ENCODE assay signal across 9 mouse cellular contexts in genomic region chr16:8686871-8687535, GRCm38 (mm10). TPM values are rescaled to one million over a fixed set of nuclear protein-coding genes. Genes with fewer than 3 reads are reported as not detected.
A peak's percentile ranks its signal among the peaks of the same experiment; 100 is the strongest.
DNase-seq lines count a peak whose midpoint lies in the region; ATAC-seq and TF ChIP-seq lines count a peak whose summit lies in the region.
"Had no signal": no experiment of that assay in that cellular context is flagged by ENCODE, and none has a peak within 500 bp of the region (broad histone marks: within the 10 kb centered on the region; RNA-seq: fewer than 3 reads in every experiment).

No protein-coding gene starts in this region.

- 83% methylated on average over 11 of the region's 11 CpGs for WGBS in embryonic facial prominence, embryonic 11.5 days
- WGBS in embryonic facial prominence, embryonic 10.5 days: 84% methylated on average over 11 of the region's 11 CpGs
- WGBS in liver, embryonic 14.5 days (ENCODE audit: insufficient replicate concordance): 18% methylated on average over 11 of the region's 11 CpGs

- TF ChIP-seq CTCF in liver, embryonic 14.5 days (IDR thresholded peaks at IDR 0.05; ENCODE audit: low read depth): peak; percentile 33; the same call in 1 of the 2 replicates

- ATAC-seq in embryonic facial prominence, embryonic 11.5 days (replicated peaks; ENCODE audit: insufficient number of reproducible peaks, low FRiP score, low TSS enrichment, low read depth): peak; percentile 32; the same call in 1 of the 2 replicates
- peak; percentile 96 for ATAC-seq in liver, embryonic 14.5 days (ENCODE audit: insufficient read depth)

- no peaks in the 10 kb centered on the region for H3K4me1 ChIP-seq in embryonic facial prominence, embryonic 11.5 days (ENCODE audit: control insufficient read depth, insufficient read depth, low read length)
- no peaks in the 10 kb centered on the region for H3K4me1 ChIP-seq in embryonic facial prominence, embryonic 10.5 days
- H3K4me1 ChIP-seq in liver, embryonic 14.5 days (replicated peaks; ENCODE audit: control insufficient read depth in 2 of 2, insufficient read depth in 2 of 2, low read length in 1 of 2): peaks cover 40 to 46% of the 10 kb centered on the region in 2 experiments

- no peak overlapping the region for H3K27ac ChIP-seq in embryonic facial prominence, embryonic 11.5 days (replicated peaks; ENCODE audit: low read depth, low read length)
- no peak overlapping the region for H3K27ac ChIP-seq in embryonic facial prominence, embryonic 10.5 days (replicated peaks)
- peak overlapping the region; percentile 91 for H3K27ac ChIP-seq in liver, embryonic 14.5 days

- no peak overlapping the region for H3K4me3 ChIP-seq in embryonic facial prominence, embryonic 11.5 days (ENCODE audit: low read depth, low read length)
- H3K4me3 ChIP-seq in embryonic facial prominence, embryonic 10.5 days: no peak overlapping the region
- peak overlapping the region; percentile 42 to 44 for H3K4me3 ChIP-seq in liver, embryonic 14.5 days (ENCODE audit: insufficient read depth in 1 of 2, low read depth in 2 of 2, low read length in 2 of 2)

- peak; percentile 98 for TF ChIP-seq EP300 in liver, embryonic 14.5 days (IDR thresholded peaks at IDR 0.05; ENCODE audit: low read depth)

- no peaks in the 10 kb centered on the region for H3K27me3 ChIP-seq in embryonic facial prominence, embryonic 11.5 days (ENCODE audit: control insufficient read depth, insufficient read depth, low read length)
- H3K27me3 ChIP-seq in embryonic facial prominence, embryonic 10.5 days (replicated peaks; ENCODE audit: low read depth, poor library complexity, severe bottlenecking): no peaks in the 10 kb centered on the region
- H3K27me3 ChIP-seq in liver, embryonic 14.5 days (ENCODE audit: control insufficient read depth, insufficient read depth, low read length): no peaks in the 10 kb centered on the region

- no peak for DNase-seq in embryonic facial prominence, embryonic 11.5 days (ENCODE audit: low spot score)
- no peak for DNase-seq in embryonic facial prominence, embryonic 10.5 days (ENCODE audit: low spot score)
- DNase-seq in spleen, adult 12 weeks (ENCODE audit: low spot score): peak; percentile 76
- DNase-seq in spleen, adult 18-20 months: no peak
- DNase-seq in liver, embryonic 14.5 days (ENCODE audit: low read depth in 3 of 3, low spot score in 3 of 3): peak; percentile 91 to 93 (median 92)
- no peak for DNase-seq in urinary bladder, postnatal 4 days (ENCODE audit: low spot score in 2 of 2)
- no peak for DNase-seq in adrenal gland, postnatal 4 days (ENCODE audit: low spot score in 2 of 2)
- no peak for DNase-seq in thymus, postnatal 36 days

- no peak overlapping the region for H3K4me2 ChIP-seq in embryonic facial prominence, embryonic 11.5 days (ENCODE audit: low read depth, low read length)
- H3K4me2 ChIP-seq in liver, embryonic 14.5 days (ENCODE audit: low read depth): peak overlapping the region; percentile 89

- peaks cover 6% of the 10 kb centered on the region for H3K36me3 ChIP-seq in embryonic facial prominence, embryonic 11.5 days (replicated peaks; ENCODE audit: control insufficient read depth, insufficient read depth, low read depth, low read length)
- H3K36me3 ChIP-seq in embryonic facial prominence, embryonic 10.5 days (replicated peaks): peaks cover 75% of the 10 kb centered on the region
- peaks cover 53% of the 10 kb centered on the region for H3K36me3 ChIP-seq in liver, embryonic 14.5 days (replicated peaks; ENCODE audit: control insufficient read depth, insufficient read depth, low read depth)

- no peaks in the 10 kb centered on the region for H3K9me3 ChIP-seq in embryonic facial prominence, embryonic 11.5 days (replicated peaks; ENCODE audit: control insufficient read depth, low read length)
- no peaks in the 10 kb centered on the region for H3K9me3 ChIP-seq in embryonic facial prominence, embryonic 10.5 days
- H3K9me3 ChIP-seq in liver, embryonic 14.5 days (ENCODE audit: control insufficient read depth, low read length): no peaks in the 10 kb centered on the region

- H3K9ac ChIP-seq in embryonic facial prominence, embryonic 11.5 days (replicated peaks; ENCODE audit: low read length): no peak overlapping the region
- H3K9ac ChIP-seq in liver, embryonic 14.5 days (replicated peaks): peak overlapping the region; percentile 80

RNA-seq across cellular contexts. Expression of gene Gm5767, which starts 6.4 kb away (rescaled TPM):
- polyA plus RNA-seq in embryonic facial prominence, embryonic 11.5 days (2014; fragmentation: Nextera tagmentation; extraction: Ambion mirVana): not detected in 2 replicates
- not detected in 2 replicates for polyA plus RNA-seq in embryonic facial prominence, embryonic 10.5 days (2016; fragmentation: Nextera tagmentation; extraction: Ambion mirVana)
- 0.07 TPM in 1 of 2 replicates, not detected in the other for polyA plus RNA-seq in liver, embryonic 14.5 days (2012; rRNA removed)
- not detected in 2 replicates for polyA plus RNA-seq in liver, embryonic 14.5 days (2014; fragmentation: Nextera tagmentation; extraction: Ambion mirVana)
- total RNA-seq in adrenal gland, postnatal 4 days (2021): not detected
- polyA plus RNA-seq: C2C12 had no signal

RNA-seq across cellular contexts. Expression of gene Carhsp1, which starts 15.0 kb away (rescaled TPM):
- 52.1 and 52.6 TPM in 2 replicates for polyA plus RNA-seq in embryonic facial prominence, embryonic 11.5 days (2014; fragmentation: Nextera tagmentation; extraction: Ambion mirVana)
- 168 and 176 TPM in 2 replicates for polyA plus RNA-seq in embryonic facial prominence, embryonic 10.5 days (2016; fragmentation: Nextera tagmentation; extraction: Ambion mirVana)
- polyA plus RNA-seq in liver, embryonic 14.5 days (2012; rRNA removed): 31.2 and 38.7 TPM in 2 replicates
- 30.8 and 31.3 TPM in 2 replicates for polyA plus RNA-seq in liver, embryonic 14.5 days (2014; fragmentation: Nextera tagmentation; extraction: Ambion mirVana)
- total RNA-seq in adrenal gland, postnatal 4 days (2021): 10 to 100 TPM; 78.2 to 81.1 TPM

RNA-seq across cellular contexts. Expression of gene Tmem186, which starts 49.5 kb away (rescaled TPM):
- 17.8 and 18.9 TPM in 2 replicates for polyA plus RNA-seq in embryonic facial prominence, embryonic 11.5 days (2014; fragmentation: Nextera tagmentation; extraction: Ambion mirVana)
- 23.5 and 25.4 TPM in 2 replicates for polyA plus RNA-seq in embryonic facial prominence, embryonic 10.5 days (2016; fragmentation: Nextera tagmentation; extraction: Ambion mirVana)
- polyA plus RNA-seq in liver, embryonic 14.5 days (2012; rRNA removed): 6.2 and 7.9 TPM in 2 replicates
- 6.3 and 6.5 TPM in 2 replicates for polyA plus RNA-seq in liver, embryonic 14.5 days (2014; fragmentation: Nextera tagmentation; extraction: Ambion mirVana)
- 10 to 100 TPM; 18.2 to 20.8 TPM for total RNA-seq in adrenal gland, postnatal 4 days (2021)

RNA-seq across cellular contexts. Expression of gene Pmm2, which starts 49.5 kb away (rescaled TPM):
- polyA plus RNA-seq in embryonic facial prominence, embryonic 11.5 days (2014; fragmentation: Nextera tagmentation; extraction: Ambion mirVana): 38.7 and 46.8 TPM in 2 replicates
- polyA plus RNA-seq in embryonic facial prominence, embryonic 10.5 days (2016; fragmentation: Nextera tagmentation; extraction: Ambion mirVana): 54.1 and 58.7 TPM in 2 replicates
- polyA plus RNA-seq in liver, embryonic 14.5 days (2012; rRNA removed): 22.1 and 23.0 TPM in 2 replicates
- polyA plus RNA-seq in liver, embryonic 14.5 days (2014; fragmentation: Nextera tagmentation; extraction: Ambion mirVana): 25.4 and 25.5 TPM in 2 replicates
- 10 to 100 TPM; 78.2 to 82.1 TPM for total RNA-seq in adrenal gland, postnatal 4 days (2021)

Comparison
In these comparisons a context has a peak if more than half of its experiments do, and no peak if none do; other contexts are left out.
1. DNase-seq: peak in spleen, adult 12 weeks (single experiment) and liver, embryonic 14.5 days (3 of 3); none in embryonic facial prominence, embryonic 11.5 days (single experiment), embryonic facial prominence, embryonic 10.5 days (single experiment), spleen, adult 18-20 months (0 of 2), urinary bladder, postnatal 4 days (0 of 2), adrenal gland, postnatal 4 days (0 of 2) and thymus, postnatal 36 days (0 of 2).
2. H3K4me3 ChIP-seq: peak in liver, embryonic 14.5 days (2 of 2); none in embryonic facial prominence, embryonic 11.5 days (single experiment) and embryonic facial prominence, embryonic 10.5 days (single experiment).